Mouse (Mus musculus) heart, adult 2 months (tissue): ENCODE data around the gene Trio. TPM values are rescaled to one million over a fixed set of nuclear protein-coding genes. Genes with fewer than 3 reads are reported as not detected.

Experiments used
- DNase-seq, 2 experiments: peaks; one replicate each; pipeline ENCODE4 v3.0.0; 2021
- H3K27ac ChIP-seq: fragments of 200-600 bp; 2 replicates; pipeline ENCODE4 v1.8.1; 2022
- H3K27me3 ChIP-seq: fragments of 200-500 bp; 2 replicates; pipeline ENCODE4 v1.6.1; 2012; ENCODE audit warnings: mild to moderate bottlenecking, low read length, inconsistent platforms, mixed read lengths; ENCODE audit not compliant: control insufficient read depth, insufficient read depth
- H3K36me3 ChIP-seq: fragments of 200-500 bp; 2 replicates; pipeline ENCODE4 v1.6.1; 2012; ENCODE audit warnings: low read length, inconsistent platforms; ENCODE audit not compliant: control insufficient read depth, insufficient read depth
- H3K4me1 ChIP-seq: fragments of 200-500 bp; 2 replicates; pipeline ENCODE4 v1.6.1; 2011; ENCODE audit warnings: low read length; ENCODE audit not compliant: control insufficient read depth, insufficient read depth
- H3K4me3 ChIP-seq: fragments of 200-600 bp; 2 replicates; pipeline ENCODE4 v1.8.1; 2022
- H3K79me2 ChIP-seq: fragments of 200-500 bp; replicated peaks from 2 replicates; pipeline ENCODE4 v1.6.1; 2012; ENCODE audit warnings: mild to moderate bottlenecking, inconsistent platforms, low read length, moderate library complexity, mixed read lengths; ENCODE audit not compliant: control insufficient read depth, insufficient read depth
- H3K9ac ChIP-seq: fragments of 200-500 bp; 2 replicates; pipeline ENCODE4 v1.6.1; 2012; ENCODE audit warnings: low read depth, mild to moderate bottlenecking, control low read depth, inconsistent platforms, low read length, mixed read lengths
- CTCF ChIP-seq: fragments of 200-600 bp; IDR thresholded peaks from 2 replicates; pipeline ENCODE4 v1.8.1; 2022; ENCODE audit warnings: antibody characterized with exemption, mild to moderate bottlenecking, moderate library complexity
- EP300 ChIP-seq: fragments of 200-500 bp; IDR thresholded peaks from 2 replicates; pipeline ENCODE4 v1.6.1; 2011; ENCODE audit warnings: low read depth, low read length, control low read depth; ENCODE audit not compliant: insufficient read depth
- POLR2A ChIP-seq: fragments of 200-500 bp; IDR thresholded peaks from 2 replicates; pipeline ENCODE4 v1.6.1; 2011; ENCODE audit warnings: mild to moderate bottlenecking, low read depth, low read length, control low read depth; ENCODE audit not compliant: insufficient read depth
- WGBS: fragments of 180-500 bp; shearing (Covaris S2); methylation state at CpG from one replicate; pipeline ENCODE4 v1.1.7; 2018; 5-methylcytosine and 5-hydroxymethylcytosine counted together
- intact Hi-C: fragments of 180-260 bp; cut with DNase I; formaldehyde crosslinking; loops from one replicate; pipeline ENCODE4 v1.15.1; 2025
- polyA plus RNA-seq: library from polyadenylated mRNA; depleted of rRNA; stranded (reverse); fragments of >200 nt; gene quantifications from 2 replicates; pipeline ENCODE4 v1.2.3, GENCODE M21; 2012
- total RNA-seq, 2 experiments: library from RNA; stranded (reverse); gene quantifications; 2 replicates each; pipeline ENCODE4 v1.2.3; 2021

Trio gene
- total and polyA plus RNA-seq, 3 experiments, result 28.0 to 44.2 (median 33.8) TPM

- DNase-seq, result no peak
- no peak for TF ChIP-seq POLR2A
- TF ChIP-seq EP300, result no peak
- TF ChIP-seq CTCF, result no peak
- H3K27me3 ChIP-seq, result no peaks in the 10 kb centered on the region
- 39% methylated on average over 13 of the region's 13 CpGs for WGBS
- H3K4me3 ChIP-seq, result no peak overlapping the region
- H3K79me2 ChIP-seq, result peaks cover 15% of the 10 kb centered on the region
- intact Hi-C loops, result no loop called here
- H3K9ac ChIP-seq, result no peak overlapping the region
- no peaks in the 10 kb centered on the region; the same call in 1 of the 2 replicates for H3K36me3 ChIP-seq
- H3K4me1 ChIP-seq, result peaks cover 29% of the 10 kb centered on the region
- H3K27ac ChIP-seq, result peak overlapping the region; percentile 3; the same call in 1 of the 2 replicates
These were observed 43.7 kb downstream of the Trio start for GRCm38 (mm10) chr15:27981764-27982500.

GRCm38 (mm10) chr15:27981258-27981657, 44.4 kb downstream of the Trio start:
- Histone ChIP-seq H3K79me2 (peaks cover 12% of the 10 kb centered on the region), H3K9ac (no peak overlapping the region; the same call in 1 of the 2 replicates), H3K27ac (no peak overlapping the region), H3K27me3 (no peaks in the 10 kb centered on the region), H3K4me3 (no peak overlapping the region), H3K36me3 (no peaks in the 10 kb centered on the region; the same call in 1 of the 2 replicates), H3K4me1 (peaks cover 29% of the 10 kb centered on the region)
- 43% methylated on average over 3 of the region's 3 CpGs for WGBS
- TF ChIP-seq EP300 (no peak), POLR2A (no peak), CTCF (no peak)
- intact Hi-C loops, result no loop called here
- DNase-seq, result no peak

- intact Hi-C loops, result no loop called here
- Histone ChIP-seq H3K79me2 (peaks cover 10% of the 10 kb centered on the region), H3K36me3 (no peaks in the 10 kb centered on the region; the same call in 1 of the 2 replicates), H3K4me3 (no peak overlapping the region), H3K27me3 (no peaks in the 10 kb centered on the region), H3K4me1 (peaks cover 29% of the 10 kb centered on the region), H3K9ac (no peak overlapping the region), H3K27ac (no peak overlapping the region)
- DNase-seq, result no peak
- TF ChIP-seq POLR2A (no peak), CTCF (no peak), EP300 (no peak)
- WGBS, result 83% methylated on average over 13 of the region's 13 CpGs
These were observed 45.2 kb downstream of the Trio start for GRCm38 (mm10) chr15:27980436-27980835.

- TF ChIP-seq POLR2A (no peak), CTCF (no peak), EP300 (no peak)
- no peak overlapping the region for H3K27ac ChIP-seq
- peaks cover 9% of the 10 kb centered on the region for H3K79me2 ChIP-seq
- H3K4me1 ChIP-seq, result peaks cover 23% of the 10 kb centered on the region
- H3K9ac ChIP-seq, result no peak overlapping the region
- H3K27me3 ChIP-seq, result no peaks in the 10 kb centered on the region
- no peak for DNase-seq
- no peaks in the 10 kb centered on the region for H3K36me3 ChIP-seq
- H3K4me3 ChIP-seq, result no peak overlapping the region
- intact Hi-C loops, result no loop called here
- 23% methylated on average over 4 of the region's 4 CpGs for WGBS
These were observed 48.7 kb downstream of the Trio start for GRCm38 (mm10) chr15:27976950-27977349.

- TF ChIP-seq CTCF (no peak), EP300 (no peak), POLR2A (no peak)
- Histone ChIP-seq H3K27me3 (no peaks in the 10 kb centered on the region), H3K36me3 (no peaks in the 10 kb centered on the region), H3K4me1 (peaks cover 20% of the 10 kb centered on the region), H3K79me2 (peaks cover 9% of the 10 kb centered on the region), H3K4me3 (no peak overlapping the region), H3K9ac (no peak overlapping the region), H3K27ac (no peak overlapping the region)
- intact Hi-C loops, result no loop called here
- no peak for DNase-seq
These were observed 49.3 kb downstream of the Trio start for GRCm38 (mm10) chr15:27976366-27976765.

- Histone ChIP-seq H3K27ac (no peak overlapping the region), H3K9ac (no peak overlapping the region), H3K79me2 (peaks cover 8% of the 10 kb centered on the region), H3K4me3 (no peak overlapping the region), H3K4me1 (peaks cover 14% of the 10 kb centered on the region), H3K36me3 (no peaks in the 10 kb centered on the region), H3K27me3 (no peaks in the 10 kb centered on the region)
- intact Hi-C loops, result no loop called here
- 83% methylated on average over 8 of the region's 8 CpGs for WGBS
- no peak for DNase-seq
- no peak for TF ChIP-seq EP300
- TF ChIP-seq CTCF, result no peak
- TF ChIP-seq POLR2A, result no peak
These were observed 51.0 kb downstream of the Trio start for GRCm38 (mm10) chr15:27974637-27975036.
